In genomic region chr16:7685484-7685883, GRCm38 (mm10) we compare ENCODE assay signal across 24 mouse cellular contexts.
DNase-seq lines count a peak whose midpoint lies in the region; ATAC-seq and TF ChIP-seq lines count a peak whose summit lies in the region.
"Had no signal": no experiment of that assay in that cellular context is flagged by ENCODE, and none has a peak within 500 bp of the region (broad histone marks: within the 10 kb centered on the region; RNA-seq: fewer than 3 reads in every experiment).

No protein-coding gene starts in this region.

- H3K36me3 ChIP-seq in intestine, postnatal 0 days (ENCODE audit: control insufficient read depth, insufficient read depth), result no peaks in the 10 kb centered on the region
- no peaks in the 10 kb centered on the region for H3K36me3 ChIP-seq in intestine, embryonic 16.5 days (ENCODE audit: control insufficient read depth, insufficient read depth, low read length)
- no peaks in the 10 kb centered on the region for H3K36me3 ChIP-seq in ES-Bruce4 (ENCODE audit: control insufficient read depth, insufficient read depth, low read length, poor library complexity, severe bottlenecking)
- H3K36me3 ChIP-seq: embryonic facial prominence, embryonic 13.5 days; hindbrain, embryonic 10.5 days; limb, embryonic 13.5 days; liver, embryonic 12.5 days had no signal

- 0 out of 2 replicates have a peak, but pooled peaks have one; percentile 4 for TF ChIP-seq CTCF in intestine, postnatal 0 days (IDR thresholded peaks at IDR 0.05; ENCODE audit: low read depth)
- peak; percentile 1 for TF ChIP-seq CTCF in ES-Bruce4 (IDR thresholded peaks at IDR 0.05; ENCODE audit: low read depth, low read length)

- no peaks in the 10 kb centered on the region for H3K9me3 ChIP-seq in intestine, postnatal 0 days (ENCODE audit: control insufficient read depth)
- no peaks in the 10 kb centered on the region for H3K9me3 ChIP-seq in intestine, embryonic 16.5 days (ENCODE audit: control insufficient read depth, low read length)
- H3K9me3 ChIP-seq in ES-Bruce4 (replicated peaks; ENCODE audit: control insufficient read depth, insufficient read depth, low read length, poor library complexity, severe bottlenecking), result no peaks in the 10 kb centered on the region
- H3K9me3 ChIP-seq: embryonic facial prominence, embryonic 13.5 days; forebrain, embryonic 13.5 days; hindbrain, embryonic 10.5 days; limb, embryonic 13.5 days; liver, embryonic 12.5 days had no signal

- no peak overlapping the region for H3K4me2 ChIP-seq in intestine, postnatal 0 days (replicated peaks; ENCODE audit: low read depth)
- H3K4me2 ChIP-seq in intestine, embryonic 16.5 days (ENCODE audit: low read depth, low read length), result no peak overlapping the region
- H3K4me2 ChIP-seq: embryonic facial prominence, embryonic 13.5 days; forebrain, embryonic 13.5 days; heart, embryonic 11.5 days; limb, embryonic 13.5 days; liver, embryonic 12.5 days; midbrain, embryonic 11.5 days had no signal

- H3K9ac ChIP-seq in intestine, postnatal 0 days (ENCODE audit: low read depth, low read length), result no peak overlapping the region
- no peak overlapping the region for H3K9ac ChIP-seq in intestine, embryonic 16.5 days (ENCODE audit: low read depth, low read length)
- H3K9ac ChIP-seq in ES-Bruce4 (ENCODE audit: low read depth, poor library complexity, severe bottlenecking), result no peak overlapping the region
- H3K9ac ChIP-seq: embryonic facial prominence, embryonic 13.5 days; forebrain, embryonic 13.5 days; limb, embryonic 13.5 days; liver, embryonic 12.5 days had no signal

- no peak for TF ChIP-seq EP300 in ES-Bruce4 (IDR thresholded peaks at IDR 0.05; ENCODE audit: insufficient read depth, low read depth, low read length)

- TF ChIP-seq POLR2A in ES-Bruce4 (IDR thresholded peaks at IDR 0.05; ENCODE audit: insufficient read depth, low read length), result no peak

- ATAC-seq in intestine, postnatal 0 days, result no peak
- ATAC-seq in intestine, embryonic 16.5 days, result no peak
- ATAC-seq: activated CD4-positive, CD25-positive, alpha-beta regulatory T cell, adult 4 months; forebrain, embryonic 13.5 days; liver, embryonic 12.5 days had no signal

- H3K4me3 ChIP-seq in intestine, postnatal 0 days (ENCODE audit: low read depth, low read length), result no peak overlapping the region
- no peak overlapping the region for H3K4me3 ChIP-seq in intestine, embryonic 16.5 days (ENCODE audit: low read length)
- H3K4me3 ChIP-seq in ES-Bruce4 (ENCODE audit: low read depth, low read length), result no peak overlapping the region
- H3K4me3 ChIP-seq: embryonic facial prominence, embryonic 13.5 days; erythroblast, embryonic 14.5 days; forebrain, embryonic 13.5 days; hindbrain, embryonic 10.5 days; limb, embryonic 13.5 days; liver, embryonic 12.5 days had no signal

- H3K4me1 ChIP-seq in intestine, postnatal 0 days (replicated peaks; ENCODE audit: control insufficient read depth, insufficient read depth, low read length), result no peaks in the 10 kb centered on the region
- no peaks in the 10 kb centered on the region for H3K4me1 ChIP-seq in intestine, embryonic 16.5 days (ENCODE audit: control insufficient read depth, insufficient read depth, low read length)
- no peaks in the 10 kb centered on the region for H3K4me1 ChIP-seq in ES-Bruce4 (ENCODE audit: control insufficient read depth, insufficient read depth, low read length)
- H3K4me1 ChIP-seq: embryonic facial prominence, embryonic 13.5 days; forebrain, embryonic 13.5 days; hindbrain, embryonic 10.5 days; limb, embryonic 13.5 days; liver, embryonic 12.5 days had no signal

- peak; percentile 11 for DNase-seq in embryo, embryonic 10 days (ENCODE audit: low spot score)
- no peak for DNase-seq in embryo, embryonic 9.5 days (ENCODE audit: extremely low spot score)
- DNase-seq in embryo, embryonic 10.5 days (ENCODE audit: low spot score), result peak; percentile 5
- no peak for DNase-seq in cerebellum, postnatal 36 days
- DNase-seq: adrenal gland, adult 8-10 months; cerebellum, adult 2 months; cerebellum, postnatal 25 days; kidney, adult 18-20 months; lung, adult 18-20 months; lung, postnatal 10 days; right cerebral cortex, postnatal 14 days; thymus, postnatal 25 days had no signal

- H3K27ac ChIP-seq in intestine, postnatal 0 days (ENCODE audit: low read depth, low read length), result no peak overlapping the region
- H3K27ac ChIP-seq in intestine, embryonic 16.5 days (ENCODE audit: low read length), result no peak overlapping the region
- H3K27ac ChIP-seq in ES-Bruce4 (ENCODE audit: insufficient read depth, low read length), result no peak overlapping the region
- H3K27ac ChIP-seq: embryonic facial prominence, embryonic 13.5 days; forebrain, embryonic 13.5 days; hindbrain, embryonic 10.5 days; limb, embryonic 13.5 days; liver, embryonic 12.5 days had no signal

- no peaks in the 10 kb centered on the region for H3K27me3 ChIP-seq in intestine, postnatal 0 days (replicated peaks; ENCODE audit: control insufficient read depth, insufficient read depth, low read length)
- H3K27me3 ChIP-seq in intestine, embryonic 16.5 days (replicated peaks; ENCODE audit: control insufficient read depth, insufficient read depth, low read length), result no peaks in the 10 kb centered on the region
- no peaks in the 10 kb centered on the region for H3K27me3 ChIP-seq in ES-Bruce4 (ENCODE audit: control insufficient read depth, insufficient read depth, low read length, poor library complexity, severe bottlenecking)
- H3K27me3 ChIP-seq: embryonic facial prominence, embryonic 13.5 days; forebrain, embryonic 13.5 days; limb, embryonic 13.5 days; liver, embryonic 12.5 days had no signal

Comparison
In these comparisons a context has a peak if more than half of its experiments do, and no peak if none do; other contexts are left out.
1. DNase-seq: peak in embryo, embryonic 10 days (single experiment) and embryo, embryonic 10.5 days (single experiment); none in embryo, embryonic 9.5 days (single experiment) and cerebellum, postnatal 36 days (0 of 2).